Mouse (Mus musculus): ENCODE data around the gene Arhgap5.

DNA sequence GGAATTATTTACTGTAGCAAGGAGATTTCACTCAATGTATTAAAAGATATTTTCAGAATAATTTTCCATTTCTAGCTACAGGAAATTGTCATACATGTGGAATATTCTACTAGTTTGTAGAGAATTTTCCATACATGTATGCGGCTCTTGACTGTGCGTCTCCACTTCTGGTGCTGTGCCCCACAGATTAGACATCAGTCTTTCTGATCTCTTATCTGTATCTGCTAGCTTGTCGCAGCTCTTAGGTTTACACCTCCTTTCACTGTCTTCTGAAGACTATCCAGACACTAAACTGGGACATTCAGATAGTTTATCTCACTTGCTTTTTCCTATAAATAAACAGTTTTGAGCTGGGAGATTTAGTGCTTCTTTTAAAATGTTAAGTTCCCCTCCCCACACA, 40.8 kb downstream of the Arhgap5 start:
- TF ChIP-seq CTCF (IDR thresholded peaks at IDR 0.05; ENCODE audit: borderline replicate concordance, insufficient read depth, low read length) (no peak), POLR2A (IDR thresholded peaks at IDR 0.05; ENCODE audit: low read depth, low read length) (no peak)

Data from embryonic fibroblast, embryonic 13.5 days (primary cell).